Mouse (Mus musculus): ENCODE data around the gene Sirt7. TPM values are rescaled to one million over a fixed set of nuclear protein-coding genes. Genes with fewer than 3 reads are reported as not detected.

Gene Sirt7
- total and polyA plus RNA-seq, 2 experiments = 36.3 to 72.1 TPM

GRCm38 (mm10) chr11:120571754-120572416, 53.2 kb downstream of the Sirt7 start:
- Histone ChIP-seq H3K9ac (ENCODE audit: low read depth, low read length) (peak overlapping the region; percentile 96), H3K79me2 (ENCODE audit: control insufficient read depth, insufficient read depth, low read length) (peaks cover 17% of the 10 kb centered on the region), H3K4me1 (ENCODE audit: control insufficient read depth, insufficient read depth, low read length) (peaks cover 36% of the 10 kb centered on the region), H3K27ac (replicated peaks; ENCODE audit: insufficient read depth, low read depth, low read length) (peak overlapping the region; percentile 78), H3K4me3 (ENCODE audit: insufficient read depth, low read depth, low read length) (peak overlapping the region; percentile 96), H3K36me3 (ENCODE audit: control insufficient read depth, insufficient read depth, low read length) (peaks cover 38% of the 10 kb centered on the region), H3K27me3 (ENCODE audit: control insufficient read depth, insufficient read depth, low read length) (no peaks in the 10 kb centered on the region)
- DNase-seq (ENCODE audit: extremely low read depth, low read depth, low spot score) = peak; percentile 65
- under 1% methylated on average over 11 of the region's 11 CpGs for WGBS
- TF ChIP-seq POLR2A (IDR thresholded peaks at IDR 0.05; ENCODE audit: extremely low read depth, insufficient read depth, low read length) = no peak
- no peak for TF ChIP-seq CTCF (IDR thresholded peaks at IDR 0.05; ENCODE audit: low read depth, low read length)

GRCm38 (mm10) chr11:120571122-120571521, 53.9 kb downstream of the Sirt7 start:
- Histone ChIP-seq H3K4me1 (ENCODE audit: control insufficient read depth, insufficient read depth, low read length) (peaks cover 34% of the 10 kb centered on the region), H3K27me3 (ENCODE audit: control insufficient read depth, insufficient read depth, low read length) (no peaks in the 10 kb centered on the region), H3K9ac (ENCODE audit: low read depth, low read length) (peak overlapping the region; percentile 96), H3K27ac (replicated peaks; ENCODE audit: insufficient read depth, low read depth, low read length) (peak overlapping the region; percentile 78), H3K79me2 (ENCODE audit: control insufficient read depth, insufficient read depth, low read length) (peaks cover 17% of the 10 kb centered on the region), H3K4me3 (ENCODE audit: insufficient read depth, low read depth, low read length) (peak overlapping the region; percentile 96), H3K36me3 (ENCODE audit: control insufficient read depth, insufficient read depth, low read length) (peaks cover 45% of the 10 kb centered on the region)
- TF ChIP-seq CTCF (IDR thresholded peaks at IDR 0.05; ENCODE audit: low read depth, low read length) (no peak), POLR2A (IDR thresholded peaks at IDR 0.05; ENCODE audit: extremely low read depth, insufficient read depth, low read length) (no peak)
- WGBS = 20% methylated on average over 3 of the region's 3 CpGs
- peak; percentile 94 for DNase-seq (ENCODE audit: extremely low read depth, low read depth, low spot score)

Other genes starting within 250 kb of the Sirt7 start
Only the 30 nearest of the 33 such genes appear.
- not detected in 2 replicates for gene Tspan10, start 182.6 kb downstream of the Sirt7 start, total RNA-seq (2014; rRNA removed)
- gene Tspan10, start 182.6 kb downstream of the Sirt7 start, polyA plus RNA-seq (2012; rRNA removed) = 0.05 TPM in 2 replicates
- gene Pde6g, start 171.7 kb downstream of the Sirt7 start, total RNA-seq (2014; rRNA removed) = 0.46 and 0.81 TPM in 2 replicates
- 0.98 and 1.8 TPM in 2 replicates for gene Pde6g, start 171.7 kb downstream of the Sirt7 start, polyA plus RNA-seq (2012; rRNA removed)
- gene Oxld1, start 167.2 kb downstream of the Sirt7 start, total RNA-seq (2014; rRNA removed) = 20.7 and 28.9 TPM in 2 replicates
- 29.2 and 32.6 TPM in 2 replicates for gene Oxld1, start 167.2 kb downstream of the Sirt7 start, polyA plus RNA-seq (2012; rRNA removed)
- gene Ccdc137, start 167.1 kb downstream of the Sirt7 start, total RNA-seq (2014; rRNA removed) = 4.6 and 5.7 TPM in 2 replicates
- 5.8 and 8.7 TPM in 2 replicates for gene Ccdc137, start 167.1 kb downstream of the Sirt7 start, polyA plus RNA-seq (2012; rRNA removed)
- gene Arl16, start 157.6 kb downstream of the Sirt7 start, total RNA-seq (2014; rRNA removed) = 9.5 and 9.6 TPM in 2 replicates
- 12.2 and 14.8 TPM in 2 replicates for gene Arl16, start 157.6 kb downstream of the Sirt7 start, polyA plus RNA-seq (2012; rRNA removed)
- gene Mrpl12, start 140.6 kb downstream of the Sirt7 start, total RNA-seq (2014; rRNA removed) = 43.6 and 46.6 TPM in 2 replicates
- gene Mrpl12, start 140.6 kb downstream of the Sirt7 start, polyA plus RNA-seq (2012; rRNA removed) = 221 and 232 TPM in 2 replicates
- gene Slc25a10, start 133.4 kb downstream of the Sirt7 start, total RNA-seq (2014; rRNA removed) = 121 and 135 TPM in 2 replicates
- 445 and 478 TPM in 2 replicates for gene Slc25a10, start 133.4 kb downstream of the Sirt7 start, polyA plus RNA-seq (2012; rRNA removed)
- 135 and 143 TPM in 2 replicates for gene Gcgr, start 94.5 kb downstream of the Sirt7 start, total RNA-seq (2014; rRNA removed)
- 542 and 561 TPM in 2 replicates for gene Gcgr, start 94.5 kb downstream of the Sirt7 start, polyA plus RNA-seq (2012; rRNA removed)
- gene Mcrip1, start 75.5 kb downstream of the Sirt7 start, total RNA-seq (2014; rRNA removed) = 11.7 and 13.6 TPM in 2 replicates
- 36.8 and 44.4 TPM in 2 replicates for gene Mcrip1, start 75.5 kb downstream of the Sirt7 start, polyA plus RNA-seq (2012; rRNA removed)
- gene Ppp1r27, start 74.1 kb downstream of the Sirt7 start, total RNA-seq (2014; rRNA removed) = 0.28 TPM in 1 of 2 replicates, not detected in the other
- gene Ppp1r27, start 74.1 kb downstream of the Sirt7 start, polyA plus RNA-seq (2012; rRNA removed) = not detected in 2 replicates
- gene P4hb, start 52.0 kb downstream of the Sirt7 start, total RNA-seq (2014; rRNA removed) = 933 and 951 TPM in 2 replicates
- 683 and 737 TPM in 2 replicates for gene P4hb, start 52.0 kb downstream of the Sirt7 start, polyA plus RNA-seq (2012; rRNA removed)
- gene Arhgdia, start 43.6 kb downstream of the Sirt7 start, total RNA-seq (2014; rRNA removed) = 14.9 and 22.3 TPM in 2 replicates
- gene Arhgdia, start 43.6 kb downstream of the Sirt7 start, polyA plus RNA-seq (2012; rRNA removed) = 142 and 188 TPM in 2 replicates
- 33.8 and 34.5 TPM in 2 replicates for gene Alyref, start 26.9 kb downstream of the Sirt7 start, total RNA-seq (2014; rRNA removed)
- gene Alyref, start 26.9 kb downstream of the Sirt7 start, polyA plus RNA-seq (2012; rRNA removed) = 12.6 and 12.9 TPM in 2 replicates
- gene Anapc11, start 26.8 kb downstream of the Sirt7 start, total RNA-seq (2014; rRNA removed) = 8.9 and 12.8 TPM in 2 replicates
- gene Anapc11, start 26.8 kb downstream of the Sirt7 start, polyA plus RNA-seq (2012; rRNA removed) = 57.0 and 59.4 TPM in 2 replicates
- not detected in 2 replicates for gene Npb, start 16.8 kb downstream of the Sirt7 start, total RNA-seq (2014; rRNA removed)
- 2.0 and 2.7 TPM in 2 replicates for gene Npb, start 16.8 kb downstream of the Sirt7 start, polyA plus RNA-seq (2012; rRNA removed)
- 494 and 540 TPM in 2 replicates for gene Pcyt2, start 7.3 kb downstream of the Sirt7 start, total RNA-seq (2014; rRNA removed)
- 1,294 and 1,652 TPM in 2 replicates for gene Pcyt2, start 7.3 kb downstream of the Sirt7 start, polyA plus RNA-seq (2012; rRNA removed)
- gene Mafg, start 8.4 kb upstream of the Sirt7 start, total RNA-seq (2014; rRNA removed) = 41.9 and 44.2 TPM in 2 replicates
- 60.5 and 64.2 TPM in 2 replicates for gene Mafg, start 8.4 kb upstream of the Sirt7 start, polyA plus RNA-seq (2012; rRNA removed)
- gene Pycr1, start 18.5 kb upstream of the Sirt7 start, total RNA-seq (2014; rRNA removed) = 0.47 and 2.6 TPM in 2 replicates
- 0.25 and 0.61 TPM in 2 replicates for gene Pycr1, start 18.5 kb upstream of the Sirt7 start, polyA plus RNA-seq (2012; rRNA removed)
- gene Myadml2, start 22.9 kb upstream of the Sirt7 start, total RNA-seq (2014; rRNA removed) = not detected in 2 replicates
- not detected in 2 replicates for gene Myadml2, start 22.9 kb upstream of the Sirt7 start, polyA plus RNA-seq (2012; rRNA removed)
- 29.8 and 34.9 TPM in 2 replicates for gene Notum, start 35.9 kb upstream of the Sirt7 start, total RNA-seq (2014; rRNA removed)
- gene Notum, start 35.9 kb upstream of the Sirt7 start, polyA plus RNA-seq (2012; rRNA removed) = 56.0 and 61.6 TPM in 2 replicates
- 49.3 and 56.6 TPM in 2 replicates for gene Aspscr1, start 47.7 kb upstream of the Sirt7 start, total RNA-seq (2014; rRNA removed)
- 131 and 142 TPM in 2 replicates for gene Aspscr1, start 47.7 kb upstream of the Sirt7 start, polyA plus RNA-seq (2012; rRNA removed)
- 20.3 and 20.5 TPM in 2 replicates for gene Cenpx, start 88.5 kb upstream of the Sirt7 start, total RNA-seq (2014; rRNA removed)
- gene Cenpx, start 88.5 kb upstream of the Sirt7 start, polyA plus RNA-seq (2012; rRNA removed) = 63.4 and 74.6 TPM in 2 replicates
- gene Lrrc45, start 88.7 kb upstream of the Sirt7 start, total RNA-seq (2014; rRNA removed) = 4.4 and 5.1 TPM in 2 replicates
- gene Lrrc45, start 88.7 kb upstream of the Sirt7 start, polyA plus RNA-seq (2012; rRNA removed) = 7.4 and 9.8 TPM in 2 replicates
- 0.20 and 0.55 TPM in 2 replicates for gene Rac3, start 96.2 kb upstream of the Sirt7 start, total RNA-seq (2014; rRNA removed)
- 0.72 and 1.1 TPM in 2 replicates for gene Rac3, start 96.2 kb upstream of the Sirt7 start, polyA plus RNA-seq (2012; rRNA removed)
- gene Dcxr, start 102.0 kb upstream of the Sirt7 start, total RNA-seq (2014; rRNA removed) = 215 and 230 TPM in 2 replicates
- 512 and 554 TPM in 2 replicates for gene Dcxr, start 102.0 kb upstream of the Sirt7 start, polyA plus RNA-seq (2012; rRNA removed)
- gene Cbr2, start 106.9 kb upstream of the Sirt7 start, total RNA-seq (2014; rRNA removed) = not detected in 2 replicates
- 0.28 and 0.86 TPM in 2 replicates for gene Cbr2, start 106.9 kb upstream of the Sirt7 start, polyA plus RNA-seq (2012; rRNA removed)
- gene Hmga1b, start 137.6 kb upstream of the Sirt7 start, total RNA-seq (2014; rRNA removed) = 0.54 and 0.55 TPM in 2 replicates
- gene Hmga1b, start 137.6 kb upstream of the Sirt7 start, polyA plus RNA-seq (2012; rRNA removed) = 0.07 and 0.12 TPM in 2 replicates
- 3.1 and 5.7 TPM in 2 replicates for gene Rfng, start 159.0 kb upstream of the Sirt7 start, total RNA-seq (2014; rRNA removed)
- gene Rfng, start 159.0 kb upstream of the Sirt7 start, polyA plus RNA-seq (2012; rRNA removed) = 25.1 and 28.3 TPM in 2 replicates
- gene Gps1, start 159.0 kb upstream of the Sirt7 start, total RNA-seq (2014; rRNA removed) = 81.9 and 89.7 TPM in 2 replicates
- gene Gps1, start 159.0 kb upstream of the Sirt7 start, polyA plus RNA-seq (2012; rRNA removed) = 97.9 and 99.5 TPM in 2 replicates
- 52.1 and 52.4 TPM in 2 replicates for gene Dus1l, start 171.2 kb upstream of the Sirt7 start, total RNA-seq (2014; rRNA removed)
- gene Dus1l, start 171.2 kb upstream of the Sirt7 start, polyA plus RNA-seq (2012; rRNA removed) = 69.7 and 70.6 TPM in 2 replicates